Mouse (Mus musculus) cortical plate, adult 2 months (tissue): ENCODE measurements around the gene Mycbp2. TPM values are rescaled to one million over a fixed set of nuclear protein-coding genes. Genes with fewer than 3 reads are reported as not detected.

Source experiments
- H3K27ac ChIP-seq: fragments of 200-500 bp; 2 replicates; pipeline ENCODE4 v1.5.1; 2012; ENCODE audit warnings: low read length, control low read depth, inconsistent platforms; ENCODE audit not compliant: insufficient read depth
- H3K4me1 ChIP-seq: fragments of 200-500 bp; 2 replicates; pipeline ENCODE4 v1.6.1; 2011; ENCODE audit warnings: low read length; ENCODE audit not compliant: control insufficient read depth, insufficient read depth
- H3K4me3 ChIP-seq: fragments of 200-500 bp; 2 replicates; pipeline ENCODE4 v1.5.1; 2011; ENCODE audit warnings: mild to moderate bottlenecking, low read length, control low read depth; ENCODE audit not compliant: insufficient read depth
- CTCF ChIP-seq: fragments of 200-500 bp; IDR thresholded peaks from 2 replicates; pipeline ENCODE4 v1.5.1; 2011; ENCODE audit warnings: mild to moderate bottlenecking, control low read depth, low read length; ENCODE audit not compliant: insufficient read depth; ENCODE audit errors: extremely low read depth
- POLR2A ChIP-seq: fragments of 200-500 bp; IDR thresholded peaks from 2 replicates; pipeline ENCODE4 v1.6.1; 2011; ENCODE audit warnings: mild to moderate bottlenecking, low read length, control low read depth; ENCODE audit not compliant: insufficient read depth; ENCODE audit errors: extremely low read depth
- polyA plus RNA-seq: library from polyadenylated mRNA; depleted of rRNA; stranded (reverse); fragments of >200 nt; gene quantifications from 2 replicates; pipeline ENCODE4 v1.2.3, GENCODE M21; 2012

The Mycbp2 gene
- polyA plus RNA-seq, 1 experiment: 129 TPM

GRCm38 (mm10) chr14:103354396-103355352 lies 8.1 kb upstream of the Mycbp2 start:
- Histone ChIP-seq H3K27ac (no peak overlapping the region), H3K4me1 (no peaks in the 10 kb centered on the region), H3K4me3 (no peak overlapping the region)
- TF ChIP-seq POLR2A: no peak
- no peak for TF ChIP-seq CTCF

GRCm38 (mm10) chr14:103345858-103346728 lies 521 bp downstream of the Mycbp2 start:
- no peak for TF ChIP-seq CTCF
- 0 out of 2 replicates have a peak, but pooled peaks have one; percentile 9 for TF ChIP-seq POLR2A

GRCm38 (mm10) chr14:103345486-103345857 lies 1.1 kb downstream of the Mycbp2 start:
- H3K27ac ChIP-seq: no peak overlapping the region
- peaks cover 3% of the 10 kb centered on the region; the same call in 1 of the 2 replicates for H3K4me1 ChIP-seq
- H3K4me3 ChIP-seq: peak overlapping the region; percentile 82
- TF ChIP-seq CTCF: no peak
- TF ChIP-seq POLR2A: no peak

More at GRCm38 (mm10) chr14:103345858-103346728, 521 bp downstream of the Mycbp2 start:
- Histone ChIP-seq H3K27ac (peak overlapping the region; percentile 80; the same call in 1 of the 2 replicates), H3K4me1 (peaks cover 3% of the 10 kb centered on the region; the same call in 1 of the 2 replicates), H3K4me3 (peak overlapping the region; percentile 82)

- Histone ChIP-seq H3K4me1 (peaks cover 3% of the 10 kb centered on the region; the same call in 1 of the 2 replicates), H3K27ac (no peak overlapping the region)
- TF ChIP-seq CTCF: no peak
- TF ChIP-seq POLR2A: no peak
These were observed 1.6 kb downstream of the Mycbp2 start for GRCm38 (mm10) chr14:103345011-103345410.

GRCm38 (mm10) chr14:103343791-103344190 lies 2.8 kb downstream of the Mycbp2 start:
- peak overlapping the region; percentile 82; the same call in 1 of the 2 replicates for H3K4me3 ChIP-seq
- TF ChIP-seq CTCF (no peak), POLR2A (no peak)
- peaks cover 3% of the 10 kb centered on the region; the same call in 1 of the 2 replicates for H3K4me1 ChIP-seq
- H3K27ac ChIP-seq: no peak overlapping the region

More at GRCm38 (mm10) chr14:103345011-103345410, 1.6 kb downstream of the Mycbp2 start:
- peak overlapping the region; percentile 82; the same call in 1 of the 2 replicates for H3K4me3 ChIP-seq

GRCm38 (mm10) chr14:103341385-103342294 lies 5.0 kb downstream of the Mycbp2 start:
- Histone ChIP-seq H3K4me1 (peaks cover 3% of the 10 kb centered on the region; the same call in 1 of the 2 replicates), H3K4me3 (no peak overlapping the region), H3K27ac (no peak overlapping the region)
- TF ChIP-seq POLR2A (no peak), CTCF (no peak)

GRCm38 (mm10) chr14:103312926-103313325 lies 33.7 kb downstream of the Mycbp2 start:
- Histone ChIP-seq H3K4me3 (no peak overlapping the region), H3K4me1 (no peaks in the 10 kb centered on the region), H3K27ac (no peak overlapping the region)
- TF ChIP-seq CTCF (no peak), POLR2A (no peak)

- Histone ChIP-seq H3K4me1 (no peaks in the 10 kb centered on the region), H3K27ac (no peak overlapping the region), H3K4me3 (no peak overlapping the region)
- no peak for TF ChIP-seq CTCF
These were observed 50.4 kb downstream of the Mycbp2 start for GRCm38 (mm10) chr14:103296227-103296626.

- H3K4me1 ChIP-seq: no peaks in the 10 kb centered on the region
- no peak for TF ChIP-seq POLR2A
- TF ChIP-seq CTCF: no peak
- H3K4me3 ChIP-seq: no peak overlapping the region
- H3K27ac ChIP-seq: no peak overlapping the region
These were observed 60.0 kb downstream of the Mycbp2 start for GRCm38 (mm10) chr14:103286650-103287049.
